Mouse (Mus musculus) forebrain, embryonic 14.5 days (tissue): Measurements from ENCODE around the gene Shoc2. TPM values are rescaled to one million over a fixed set of nuclear protein-coding genes. Genes with fewer than 3 reads are reported as not detected.

ENCODE experiments used
- ATAC-seq: fragments of 200-750 bp; cut with Nextera tagmentation; 2 replicates; pipeline ENCODE4 v1.8.0; 2017; ENCODE audit warnings: mild to moderate bottlenecking, moderate library complexity
- DNase-seq: peaks from one replicate; pipeline ENCODE4 v3.0.0-alpha.2; 2015; ENCODE audit warnings: low spot score
- H3K27ac ChIP-seq: fragments of 300-500 bp; sonication (generic); 2 replicates; pipeline ENCODE4 v1.5.1; 2014; ENCODE audit warnings: low read depth, mild to moderate bottlenecking, control low read depth, low read length, moderate library complexity
- H3K27me3 ChIP-seq: fragments of 300-500 bp; sonication (generic); replicated peaks from 2 replicates; pipeline ENCODE4 v1.6.1; 2014; ENCODE audit warnings: low read length, control low read depth, mixed read lengths; ENCODE audit not compliant: control insufficient read depth, insufficient read depth
- H3K36me3 ChIP-seq: fragments of 300-500 bp; sonication (generic); 2 replicates; pipeline ENCODE4 v1.6.1; 2014; ENCODE audit warnings: low read length, control low read depth; ENCODE audit not compliant: control insufficient read depth, insufficient read depth
- H3K4me1 ChIP-seq: fragments of 300-500 bp; sonication (generic); 2 replicates; pipeline ENCODE4 v1.6.1; 2014; ENCODE audit warnings: antibody characterized with exemption, low read length, control low read depth; ENCODE audit not compliant: control insufficient read depth, insufficient read depth
- H3K4me2 ChIP-seq: fragments of 300-500 bp; sonication (generic); 2 replicates; pipeline ENCODE4 v1.6.1; 2014; ENCODE audit warnings: mild to moderate bottlenecking, control low read depth, low read length
- H3K4me3 ChIP-seq: fragments of 300-500 bp; sonication (generic); 2 replicates; pipeline ENCODE4 v1.5.1; 2014; ENCODE audit warnings: low read depth, low read length, control low read depth
- H3K9ac ChIP-seq: fragments of 300-500 bp; sonication (generic); 2 replicates; pipeline ENCODE4 v1.6.1; 2014; ENCODE audit warnings: mild to moderate bottlenecking, low read length, control low read depth, moderate library complexity
- H3K9me3 ChIP-seq: fragments of 300-500 bp; sonication (generic); replicated peaks from 2 replicates; pipeline ENCODE4 v1.6.1; 2016; ENCODE audit warnings: low read length, control low read depth, mixed read lengths; ENCODE audit not compliant: control insufficient read depth
- WGBS: fragments of 180-500 bp; shearing (Covaris S2); extraction: QIAGEN DNeasy Blood & Tissue Kit; methylation state at CpG from one replicate; pipeline ENCODE4 v1.1.7; 2014; 5-methylcytosine and 5-hydroxymethylcytosine counted together
- polyA plus RNA-seq: library from polyadenylated mRNA; unstranded; fragments of >200 nt; fragmentation: Nextera tagmentation; extraction: Ambion mirVana; gene quantifications from 2 replicates; pipeline ENCODE4 v1.2.1, GENCODE M21; 2014

The Shoc2 gene
- 49.6 and 61.1 TPM in 2 replicates for polyA plus RNA-seq

DNA sequence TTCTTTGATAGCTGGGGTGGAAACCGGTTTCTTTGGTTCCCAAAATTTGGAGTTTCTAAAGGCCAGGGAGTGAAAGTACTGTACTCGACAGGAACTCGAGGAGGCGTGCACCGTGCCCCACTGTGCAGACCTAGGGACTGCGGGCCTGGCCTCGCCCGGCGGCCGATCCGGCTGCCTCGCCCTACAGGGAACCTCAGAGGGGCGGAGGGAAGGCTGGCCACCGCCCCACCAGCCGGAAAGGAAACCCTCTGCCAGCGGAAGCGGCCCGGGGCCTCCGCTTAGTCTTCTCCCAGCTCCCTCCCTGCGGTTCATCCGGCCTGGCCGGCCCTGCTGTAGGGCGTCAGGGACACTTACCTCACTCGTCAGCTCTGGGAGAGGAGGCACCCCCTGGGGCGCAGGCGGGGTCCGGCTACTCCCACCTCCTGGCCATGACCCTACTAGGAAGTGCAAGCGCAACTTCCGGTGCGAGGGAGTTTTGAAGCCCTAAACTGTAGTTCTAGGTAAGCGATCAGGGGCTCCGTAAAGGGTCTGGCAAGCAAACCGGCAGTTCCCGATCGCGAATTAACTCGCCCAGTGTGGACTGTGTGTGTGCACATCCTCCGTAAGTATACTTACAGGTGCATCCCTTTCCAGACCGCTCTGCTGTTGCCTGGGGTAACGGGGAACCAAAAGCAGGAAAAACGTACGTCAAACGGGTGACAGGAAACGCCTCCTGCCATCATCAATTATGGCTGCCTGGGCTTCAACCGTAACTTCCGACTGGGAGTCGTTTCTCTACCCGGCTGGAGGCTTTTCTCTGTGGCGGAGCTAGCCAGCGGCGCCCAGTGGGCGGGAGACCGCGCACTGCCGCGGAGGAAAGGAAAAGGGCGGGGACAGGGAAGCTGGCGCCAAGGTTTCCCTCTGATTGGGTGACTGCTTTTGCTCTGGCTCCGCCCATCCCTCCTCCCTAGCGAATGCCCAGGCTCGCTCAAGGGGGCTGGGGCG, at the start of gene Shoc2, which contains the start of gene Bbip1:
Gene Shoc2 (plus strand): TSS at position 505 of the 984 bp plus-strand sequence.
Gene Bbip1 (minus strand): TSS at position 826 of the 984 bp plus-strand sequence.
- Histone ChIP-seq H3K27ac (peak within 1 kb of the TSS; percentile 96), H3K4me2 (peak within 1 kb of the TSS; percentile 58), H3K9ac (peak within 1 kb of the TSS; percentile 94), H3K36me3 (peaks cover 7% of the 10 kb centered on the region), H3K9me3 (no peaks in the 10 kb centered on the region), H3K4me1 (peaks cover 12% of the 10 kb centered on the region), H3K4me3 (peak within 1 kb of the TSS; percentile 85), H3K27me3 (no peaks in the 10 kb centered on the region)
- WGBS = under 1% methylated on average over 56 of the region's 62 CpGs
- ATAC-seq = peak; percentile 95
- peak; percentile 100 for DNase-seq

DNA sequence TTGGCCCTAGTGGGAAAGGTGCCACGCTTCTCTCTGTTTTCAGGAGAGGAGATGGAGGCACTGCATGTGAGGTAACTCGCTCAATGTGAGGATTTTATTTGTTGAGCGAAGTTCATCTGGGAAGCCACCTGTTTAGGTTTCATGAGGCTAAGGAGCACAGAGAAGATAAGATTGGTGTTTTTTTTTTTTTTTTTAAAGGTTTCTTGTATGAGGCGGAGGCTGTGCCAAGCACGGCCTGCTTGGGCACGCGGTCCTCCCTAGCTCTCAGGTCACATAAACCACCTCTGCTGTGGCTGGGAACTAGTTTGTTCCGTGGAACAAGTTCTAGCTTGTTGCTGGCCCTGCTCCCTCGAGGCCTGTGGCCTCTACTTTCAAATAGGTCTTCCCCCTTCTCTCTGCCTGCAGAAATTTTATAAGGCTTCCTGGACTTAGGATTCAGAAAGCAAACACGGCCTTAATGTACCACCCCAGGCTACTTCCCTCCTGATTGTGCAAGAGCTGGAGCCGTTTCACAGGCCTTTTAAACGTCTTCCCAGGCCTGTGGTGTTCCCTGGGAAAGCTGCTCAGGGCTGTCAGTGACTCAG, 49.5 kb upstream of the Shoc2 start:
- ATAC-seq (no peak), DNase-seq (no peak)
- Histone ChIP-seq H3K9me3 (no peaks in the 10 kb centered on the region), H3K9ac (no peak overlapping the region), H3K27ac (no peak overlapping the region), H3K27me3 (no peaks in the 10 kb centered on the region), H3K4me3 (no peak overlapping the region), H3K4me2 (no peak overlapping the region), H3K4me1 (no peaks in the 10 kb centered on the region), H3K36me3 (no peaks in the 10 kb centered on the region)
- WGBS = 80% methylated on average over 12 of the region's 12 CpGs

DNA sequence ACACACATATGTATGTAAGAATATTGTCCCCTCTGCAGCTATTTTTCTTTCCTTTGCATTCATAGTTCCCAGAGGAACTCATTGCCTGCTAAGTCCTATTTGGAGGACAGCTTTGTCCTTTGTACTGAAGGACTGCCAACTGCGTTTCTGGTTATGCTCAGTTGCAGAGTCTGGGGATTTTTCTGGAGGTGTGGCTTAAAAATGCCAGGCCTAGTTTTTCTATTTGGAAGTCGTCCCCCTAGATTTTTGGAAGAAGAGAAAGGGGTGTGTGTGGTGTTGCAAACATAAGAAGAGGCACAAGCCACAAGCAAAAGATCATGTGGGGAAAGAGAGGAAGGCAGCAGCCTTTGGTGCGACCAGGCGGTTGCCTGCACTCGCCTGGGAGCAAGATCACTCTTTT, 46.1 kb upstream of the Shoc2 start:
- ATAC-seq = no peak
- DNase-seq = no peak

DNA sequence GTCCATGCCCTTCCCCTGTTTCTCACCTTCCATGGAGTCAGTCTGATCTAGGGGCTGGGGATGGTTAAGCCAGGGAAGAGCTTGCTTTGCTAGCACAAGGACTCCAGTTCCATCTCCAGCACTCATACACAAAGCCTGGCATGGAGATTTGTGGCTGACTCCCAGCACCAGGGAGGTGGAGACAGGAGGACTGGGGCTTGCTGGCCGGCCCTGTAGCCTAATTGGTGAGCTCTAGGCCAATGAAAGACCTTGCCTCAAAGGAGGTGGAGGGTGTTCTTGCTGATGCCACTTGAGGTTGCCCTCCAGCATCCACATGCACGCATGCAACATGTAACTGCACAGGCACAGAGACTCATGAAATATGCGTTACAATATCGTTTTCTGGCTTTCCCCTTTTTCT, 45.6 kb upstream of the Shoc2 start:
- Histone ChIP-seq H3K9me3 (no peaks in the 10 kb centered on the region), H3K27ac (no peak overlapping the region), H3K9ac (no peak overlapping the region), H3K4me2 (no peak overlapping the region), H3K4me1 (peaks cover 5% of the 10 kb centered on the region; the same call in 1 of the 2 replicates), H3K4me3 (no peak overlapping the region), H3K36me3 (no peaks in the 10 kb centered on the region), H3K27me3 (no peaks in the 10 kb centered on the region)
- DNase-seq (no peak), ATAC-seq (no peak)
- 74% methylated on average over 4 of the region's 4 CpGs for WGBS

More for the DNA sequence above, 46.1 kb upstream of the Shoc2 start:
- H3K9me3 ChIP-seq = no peaks in the 10 kb centered on the region
- H3K27ac ChIP-seq = no peak overlapping the region
- H3K4me1 ChIP-seq = peaks cover 5% of the 10 kb centered on the region; the same call in 1 of the 2 replicates
- H3K4me2 ChIP-seq = no peak overlapping the region
- no peaks in the 10 kb centered on the region for H3K27me3 ChIP-seq
- no peak overlapping the region for H3K9ac ChIP-seq
- H3K4me3 ChIP-seq = no peak overlapping the region
- no peaks in the 10 kb centered on the region for H3K36me3 ChIP-seq
- 82% methylated on average over 5 of the region's 5 CpGs for WGBS

DNA sequence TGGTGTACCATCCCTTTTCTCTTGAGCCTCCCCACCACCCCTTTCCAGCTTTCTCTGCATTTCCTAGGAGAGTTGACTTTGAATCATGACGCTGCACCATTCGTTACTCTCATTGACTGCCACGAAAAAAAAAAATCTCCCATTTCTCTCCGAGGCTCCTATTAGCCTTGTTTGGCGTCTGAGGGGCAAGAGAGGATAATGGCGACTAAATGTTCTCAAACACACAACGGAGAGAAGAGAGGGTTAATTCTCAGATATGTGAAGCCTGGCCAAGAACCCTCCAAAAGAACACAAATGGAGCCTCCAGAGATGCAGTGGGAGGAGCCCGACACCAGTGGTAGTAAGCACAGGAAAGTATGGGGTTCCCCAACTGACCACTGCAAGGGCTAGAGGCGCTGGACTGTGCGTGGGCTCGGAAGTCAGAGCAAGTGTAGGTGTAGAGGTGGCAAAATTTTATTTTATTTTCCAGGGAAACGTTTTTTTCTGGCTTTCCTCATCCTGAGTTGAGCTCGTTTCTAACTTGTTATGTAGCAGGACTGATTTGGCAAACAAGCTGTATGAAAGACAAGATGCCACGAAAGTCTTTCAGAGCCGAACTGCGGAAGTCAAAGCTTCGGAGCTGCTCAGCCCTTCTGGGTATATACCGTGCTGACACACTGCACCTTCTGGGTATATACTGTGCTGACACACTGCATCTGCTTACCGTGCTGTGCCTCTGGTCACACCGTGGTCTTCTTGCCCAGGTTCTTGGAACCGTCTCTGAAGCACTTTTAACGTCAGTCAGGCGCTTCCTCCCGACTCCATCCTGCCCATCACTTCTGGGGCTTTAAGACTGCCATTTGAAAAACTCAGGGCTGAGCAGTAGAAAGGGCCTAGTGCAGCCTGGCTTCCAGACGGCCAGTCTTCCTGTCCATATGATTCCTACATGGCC, 44.9 kb upstream of the Shoc2 start:
- Histone ChIP-seq H3K9me3 (no peaks in the 10 kb centered on the region), H3K4me1 (peaks cover 5% of the 10 kb centered on the region; the same call in 1 of the 2 replicates), H3K27me3 (no peaks in the 10 kb centered on the region), H3K4me2 (no peak overlapping the region), H3K36me3 (no peaks in the 10 kb centered on the region), H3K27ac (no peak overlapping the region), H3K9ac (no peak overlapping the region), H3K4me3 (no peak overlapping the region)
- no peak for ATAC-seq
- WGBS = 79% methylated on average over 25 of the region's 25 CpGs
- no peak for DNase-seq

DNA sequence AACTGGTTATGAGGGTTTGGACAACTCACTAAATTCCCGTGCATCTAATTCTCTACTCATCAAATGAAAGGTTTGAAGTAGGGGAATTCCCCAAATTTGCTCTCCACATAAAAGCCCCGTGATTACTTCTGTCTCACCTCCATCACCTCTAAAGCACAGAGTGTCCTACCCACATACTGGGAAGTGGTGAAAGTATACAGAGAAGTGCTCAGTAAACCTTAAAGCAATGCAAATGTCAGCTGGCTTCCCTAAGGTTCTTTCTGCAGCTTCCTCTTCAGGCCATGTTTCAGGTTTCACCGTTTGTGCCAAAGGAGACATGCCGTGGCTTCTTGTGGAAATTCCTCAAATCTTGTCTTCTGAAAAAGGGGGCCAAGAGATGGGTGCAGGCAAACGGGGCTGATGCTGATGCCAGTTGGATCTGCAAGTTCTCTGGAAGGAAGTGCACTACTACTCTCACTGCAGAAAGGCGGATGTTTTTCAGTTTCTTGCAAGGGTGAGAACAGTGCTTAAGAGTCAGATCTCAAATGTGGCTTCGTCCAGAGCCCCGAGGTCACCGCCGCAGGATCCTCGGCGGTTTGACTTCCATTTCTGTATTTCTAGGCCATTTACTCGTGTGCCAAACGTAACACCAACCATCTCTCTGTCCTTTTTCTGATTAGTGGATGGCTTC, 44.0 kb upstream of the Shoc2 start:
- Histone ChIP-seq H3K4me3 (no peak overlapping the region), H3K4me2 (no peak overlapping the region), H3K4me1 (peaks cover 11% of the 10 kb centered on the region), H3K9me3 (no peaks in the 10 kb centered on the region), H3K9ac (no peak overlapping the region), H3K27me3 (no peaks in the 10 kb centered on the region), H3K36me3 (no peaks in the 10 kb centered on the region), H3K27ac (no peak overlapping the region)
- DNase-seq (no peak), ATAC-seq (no peak)
- WGBS = 89% methylated on average over 14 of the region's 14 CpGs

DNA sequence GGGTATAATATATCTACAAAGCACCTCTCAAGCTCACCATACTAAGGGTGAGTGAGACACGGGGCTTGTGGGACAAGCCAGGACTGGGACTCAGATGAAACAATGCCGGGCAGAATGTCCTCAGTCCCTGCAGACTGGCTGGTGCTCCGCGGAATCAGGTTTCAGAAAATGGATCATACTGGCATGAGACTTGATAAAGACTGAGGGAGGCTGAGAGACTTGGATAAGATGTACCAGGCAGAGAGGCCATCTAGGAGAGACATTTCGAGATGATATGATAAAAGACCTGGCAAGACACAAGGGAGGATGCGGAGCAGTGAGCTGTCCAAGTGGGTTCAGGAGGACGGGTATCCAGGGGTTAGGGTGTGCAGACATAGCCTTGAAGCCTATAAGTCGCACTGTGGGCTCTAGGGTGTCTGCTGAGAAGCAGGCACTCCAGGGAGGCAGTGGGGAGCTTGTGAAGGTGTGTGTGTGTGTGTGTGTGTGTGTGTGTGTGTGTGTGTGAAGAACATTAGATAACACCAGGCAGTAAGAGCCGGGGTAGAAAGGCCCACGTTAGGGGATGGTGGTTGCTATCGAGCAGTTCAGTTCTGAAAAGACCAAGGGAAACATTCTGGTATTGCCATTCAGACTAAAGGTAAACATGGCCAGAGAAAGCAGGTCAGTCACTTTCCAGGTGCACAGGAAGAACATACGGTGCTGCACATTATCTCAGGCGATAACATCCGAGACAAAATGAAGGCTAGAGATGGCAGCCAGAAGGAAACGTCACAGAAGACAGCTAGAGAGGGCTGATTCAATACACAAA, 42.0 kb upstream of the Shoc2 start:
- Histone ChIP-seq H3K27ac (peak overlapping the region; percentile 52), H3K4me2 (peak overlapping the region; percentile 70), H3K27me3 (no peaks in the 10 kb centered on the region), H3K4me1 (peaks cover 15% of the 10 kb centered on the region), H3K4me3 (peak overlapping the region; percentile 95), H3K36me3 (no peaks in the 10 kb centered on the region), H3K9ac (peak overlapping the region; percentile 92), H3K9me3 (no peaks in the 10 kb centered on the region)
- ATAC-seq (no peak), DNase-seq (no peak)
- 59% methylated on average over 15 of the region's 15 CpGs for WGBS
